Mouse (Mus musculus) adrenal gland, postnatal 4 days (tissue): Measurements from ENCODE around the gene Polr3b. TPM values are rescaled to one million over a fixed set of nuclear protein-coding genes. Genes with fewer than 3 reads are reported as not detected.

Source experiments
- DNase-seq, 2 experiments: peaks; one replicate each; pipeline ENCODE4 v3.0.0; 2021 to 2022; ENCODE audit warnings: low spot score in 2 of 2, mixed read lengths in 2 of 2
- total RNA-seq, 2 experiments: library from RNA; stranded (reverse); gene quantifications; 2 replicates each; pipeline ENCODE4 v1.2.3; 2021

Polr3b gene
- total RNA-seq, 2 experiments from 2014 or later, result 28.5 to 31.6 TPM

GRCm38 (mm10) chr10:84610324-84610723 lies 11.8 kb upstream of the Polr3b start:
- no peak for DNase-seq

- DNase-seq, result no peak
These were observed 11.3 kb upstream of the Polr3b start for GRCm38 (mm10) chr10:84610783-84611182.

GRCm38 (mm10) chr10:84611664-84612063 lies 10.4 kb upstream of the Polr3b start:
- no peak for DNase-seq

- DNase-seq, result no peak
These were observed 9.8 kb upstream of the Polr3b start for GRCm38 (mm10) chr10:84612281-84612680.

GRCm38 (mm10) chr10:84613366-84613765 lies 8.7 kb upstream of the Polr3b start:
- no peak for DNase-seq

- no peak for DNase-seq
These were observed 7.0 kb upstream of the Polr3b start for GRCm38 (mm10) chr10:84615076-84615475.

GRCm38 (mm10) chr10:84631182-84631581 lies 9.1 kb downstream of the Polr3b start:
- no peak for DNase-seq

- DNase-seq, result no peak
These were observed 9.9 kb downstream of the Polr3b start for GRCm38 (mm10) chr10:84632005-84632404.

GRCm38 (mm10) chr10:84636656-84637055 lies 14.6 kb downstream of the Polr3b start:
- DNase-seq, result no peak

- DNase-seq, result no peak
These were observed 16.3 kb downstream of the Polr3b start for GRCm38 (mm10) chr10:84638382-84638781.

- no peak for DNase-seq
These were observed 17.6 kb downstream of the Polr3b start for GRCm38 (mm10) chr10:84639525-84640287.

GRCm38 (mm10) chr10:84640861-84641260 lies 18.8 kb downstream of the Polr3b start:
- DNase-seq, result no peak

GRCm38 (mm10) chr10:84641576-84641975 lies 19.5 kb downstream of the Polr3b start:
- DNase-seq, result no peak

- no peak for DNase-seq
These were observed 23.8 kb downstream of the Polr3b start for GRCm38 (mm10) chr10:84645940-84646339.

GRCm38 (mm10) chr10:84646506-84647102 lies 24.5 kb downstream of the Polr3b start:
- no peak for DNase-seq

- no peak for DNase-seq
These were observed 25.2 kb downstream of the Polr3b start for GRCm38 (mm10) chr10:84647264-84647663.

GRCm38 (mm10) chr10:84648911-84649310 lies 26.8 kb downstream of the Polr3b start:
- DNase-seq, result no peak

GRCm38 (mm10) chr10:84654029-84654428 lies 31.9 kb downstream of the Polr3b start:
- no peak for DNase-seq

GRCm38 (mm10) chr10:84654731-84655130 lies 32.6 kb downstream of the Polr3b start:
- no peak for DNase-seq

- no peak for DNase-seq
These were observed 34.5 kb downstream of the Polr3b start for GRCm38 (mm10) chr10:84656618-84657017.

- DNase-seq, result no peak
These were observed 35.5 kb downstream of the Polr3b start for GRCm38 (mm10) chr10:84657437-84658087.
